ENCODE assay signal across 8 mouse cellular contexts in the genomic region with DNA sequence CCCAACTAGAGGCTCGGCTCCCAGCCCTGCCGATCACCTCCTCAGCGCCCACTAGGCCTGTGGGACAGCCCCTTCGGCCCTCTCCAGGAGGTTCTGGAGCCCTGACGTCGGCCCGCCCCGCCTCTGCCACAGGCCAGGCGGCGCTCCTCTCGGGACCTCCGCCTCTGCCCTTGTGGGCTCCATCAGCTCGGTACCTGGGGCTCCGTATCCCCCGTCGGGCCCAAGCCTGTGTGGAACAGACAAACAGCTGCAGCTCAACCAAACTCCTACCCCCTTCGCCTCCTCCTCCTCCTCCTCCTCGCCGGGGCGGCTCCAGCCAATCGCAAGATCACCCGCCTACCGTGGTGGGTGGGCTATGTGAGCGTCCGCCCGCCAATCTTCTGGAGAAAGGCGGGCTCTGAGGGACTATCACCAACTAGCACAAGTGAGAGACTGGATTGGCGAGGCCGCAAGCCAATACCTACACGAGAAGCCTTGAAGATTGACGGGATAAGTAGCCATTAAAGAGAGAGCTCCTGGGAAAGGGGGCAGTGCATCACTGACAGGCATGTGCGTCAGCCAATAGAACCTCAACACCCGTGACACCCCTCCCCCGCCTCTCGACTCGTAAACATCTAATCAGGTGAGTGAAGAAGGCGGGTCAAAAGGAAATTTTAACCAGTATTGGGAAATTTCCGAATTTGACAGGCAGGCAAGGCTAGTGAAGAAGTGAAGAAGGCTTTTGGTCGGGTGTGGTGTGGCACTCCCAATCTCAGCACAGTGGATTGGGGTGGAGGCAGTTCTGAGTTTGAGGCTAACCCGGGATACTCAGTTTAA. TPM values are rescaled to one million over a fixed set of nuclear protein-coding genes. Genes with fewer than 3 reads are reported as not detected.
A peak's percentile ranks its signal among the peaks of the same experiment; 100 is the strongest.
DNase-seq lines count a peak whose midpoint lies in the region; ATAC-seq lines count a peak whose summit lies in the region.

A gene (minus strand): TSS at position 273 of the 816 bp plus-strand sequence.

- ATAC-seq in megakaryocyte progenitor cell, adult 5-6 weeks (replicated peaks; ENCODE audit: poor library complexity), result peak; percentile 87

- DNase-seq in adipocyte (ENCODE audit: low spot score), result peak; percentile 99
- DNase-seq in embryo, embryonic 10 days (ENCODE audit: low spot score), result peak; percentile 99
- DNase-seq in gastrocnemius, postnatal 10 days, result peak; percentile 91
- peak; percentile 100 for DNase-seq in induced T-regulatory cell, adult 2 months (ENCODE audit: low read depth)
- peak; percentile 100 for DNase-seq in left cerebral cortex, adult 9 months (ENCODE audit: low spot score in 2 of 2)
- peak; percentile 94 for DNase-seq in right cerebral cortex, postnatal 14 days
- peak; percentile 97 for DNase-seq in urinary bladder, postnatal 36 days (ENCODE audit: low spot score in 2 of 2)

RNA-seq across cellular contexts. Expression of the gene that starts here (rescaled TPM):
- 10 to 100 TPM; 82.7 to 83.2 TPM for total RNA-seq in gastrocnemius, postnatal 10 days (2021)
- 33.1 and 40.2 TPM in 2 replicates for total RNA-seq in megakaryocyte progenitor cell, adult 5-6 weeks (2015)
- total RNA-seq in megakaryocyte progenitor cell, adult 5-6 weeks (2017), result 47.9 and 50.6 TPM in 2 replicates

Comparison
In these comparisons a context has a peak if more than half of its experiments do, and no peak if none do; other contexts are left out.
1. Peak in every context shown above with its lines: DNase-seq and ATAC-seq.